In genomic region chr9:41319066-41319465, GRCm38 (mm10) we compare ENCODE assay signal across 22 mouse cellular contexts.
DNase-seq lines count a peak whose midpoint lies in the region; ATAC-seq and TF ChIP-seq lines count a peak whose summit lies in the region.
"Had no signal": no experiment of that assay in that cellular context is flagged by ENCODE, and none has a peak within 500 bp of the region (broad histone marks: within the 10 kb centered on the region; RNA-seq: fewer than 3 reads in every experiment).

No protein-coding gene starts in this region.

- no peaks in the 10 kb centered on the region for H3K27me3 ChIP-seq in kidney, postnatal 0 days (ENCODE audit: insufficient read depth, low read length)
- H3K27me3 ChIP-seq: embryonic facial prominence, embryonic 12.5 days; forebrain, embryonic 12.5 days; heart, embryonic 13.5 days had no signal

- H3K4me3 ChIP-seq in kidney, postnatal 0 days (replicated peaks; ENCODE audit: low read depth, low read length), result no peak overlapping the region
- H3K4me3 ChIP-seq: embryonic facial prominence, embryonic 12.5 days; forebrain, embryonic 12.5 days; heart, embryonic 13.5 days had no signal

- H3K27ac ChIP-seq in kidney, postnatal 0 days, result no peak overlapping the region
- H3K27ac ChIP-seq: embryonic facial prominence, embryonic 12.5 days; forebrain, embryonic 12.5 days; heart, embryonic 13.5 days had no signal

- H3K4me1 ChIP-seq in kidney, postnatal 0 days (replicated peaks; ENCODE audit: insufficient read depth, low read length), result no peaks in the 10 kb centered on the region
- H3K4me1 ChIP-seq: embryonic facial prominence, embryonic 12.5 days; forebrain, embryonic 12.5 days had no signal

- WGBS in kidney, postnatal 0 days, result 54% methylated on average over 2 of the region's 2 CpGs

- H3K36me3 ChIP-seq in kidney, postnatal 0 days (ENCODE audit: insufficient read depth, low read length), result no peaks in the 10 kb centered on the region
- H3K36me3 ChIP-seq: embryonic facial prominence, embryonic 12.5 days; forebrain, embryonic 12.5 days; G1E; heart, embryonic 13.5 days had no signal

- no peak for TF ChIP-seq CTCF in kidney, postnatal 0 days (IDR thresholded peaks at IDR 0.05; ENCODE audit: low read depth)

- H3K4me2 ChIP-seq in kidney, postnatal 0 days (ENCODE audit: low read length), result no peak overlapping the region
- H3K4me2 ChIP-seq: embryonic facial prominence, embryonic 12.5 days; forebrain, embryonic 12.5 days; heart, embryonic 13.5 days had no signal

- H3K9ac ChIP-seq in kidney, postnatal 0 days (ENCODE audit: low read depth, low read length), result no peak overlapping the region
- H3K9ac ChIP-seq: embryonic facial prominence, embryonic 12.5 days; forebrain, embryonic 12.5 days; forebrain, postnatal 0 days; heart, embryonic 13.5 days had no signal

- DNase-seq in kidney, postnatal 0 days (ENCODE audit: low spot score), result peak; percentile 68
- no peak for DNase-seq in kidney, adult 11 months
- peak; percentile 55 to 56 for DNase-seq in kidney, postnatal 4 days
- DNase-seq in kidney, adult 18-20 months, result no peak
- DNase-seq in lung, postnatal 10 days, result peak; percentile 81
- peak; percentile 50 to 74 for DNase-seq in lung, postnatal 4 days
- DNase-seq in cerebellum, adult 9-10 months, result no peak
- DNase-seq: adrenal gland, adult 8-10 months; adrenal gland, postnatal 36 days; B cell, adult 2 months; cerebellum, adult 11 months; cerebellum, adult 8-10 months; cerebellum, postnatal 25 days; forebrain, postnatal 0 days; gastrocnemius, postnatal 14 days; heart, postnatal 36 days had no signal

- ATAC-seq in kidney, postnatal 0 days (replicated peaks; ENCODE audit: low FRiP score, low read depth), result no peak
- ATAC-seq in erythroid progenitor cell, adult 5-6 weeks (replicated peaks; ENCODE audit: low FRiP score, poor library complexity, severe bottlenecking), result no peak
- ATAC-seq: CD4-positive, CD25-positive, alpha-beta regulatory T cell, adult 4 months; forebrain, postnatal 0 days had no signal

- no peaks in the 10 kb centered on the region for H3K9me3 ChIP-seq in kidney, postnatal 0 days (replicated peaks; ENCODE audit: low read length)
- H3K9me3 ChIP-seq: embryonic facial prominence, embryonic 12.5 days; forebrain, embryonic 12.5 days; G1E; heart, embryonic 13.5 days had no signal

Comparison
In these comparisons a context has a peak if more than half of its experiments do, and no peak if none do; other contexts are left out.
1. DNase-seq: peak in kidney, postnatal 0 days (single experiment), kidney, postnatal 4 days (2 of 2), lung, postnatal 10 days (single experiment) and lung, postnatal 4 days (2 of 2); none in kidney, adult 11 months (single experiment), kidney, adult 18-20 months (single experiment) and cerebellum, adult 9-10 months (single experiment).